In the genomic region with DNA sequence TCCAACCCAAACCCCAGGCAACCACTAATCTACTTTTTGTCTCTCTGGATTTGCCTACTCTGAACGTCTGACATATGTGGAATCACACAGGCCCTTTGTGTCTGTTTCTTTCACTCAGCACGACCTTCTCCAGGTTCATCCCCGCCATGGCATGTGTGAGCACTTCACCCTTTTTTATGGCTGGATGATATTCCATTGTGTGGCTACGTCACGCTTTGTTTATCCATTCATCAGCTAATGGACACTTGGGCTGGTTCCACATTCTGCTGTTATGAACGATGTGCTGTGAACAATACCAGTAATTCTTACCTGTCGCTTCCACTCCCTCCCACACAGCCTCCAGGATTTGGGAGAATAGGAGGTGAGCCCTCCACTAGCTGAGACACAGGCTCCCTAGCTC, we compare ENCODE assay signal across 11 mouse cellular contexts. TPM values are rescaled to one million over a fixed set of nuclear protein-coding genes. Genes with fewer than 3 reads are reported as not detected.
DNase-seq lines count a peak whose midpoint lies in the region; ATAC-seq and TF ChIP-seq lines count a peak whose summit lies in the region.
"Had no signal": no experiment of that assay in that cellular context is flagged by ENCODE, and none has a peak within 500 bp of the region (broad histone marks: within the 10 kb centered on the region; RNA-seq: fewer than 3 reads in every experiment).

No protein-coding gene starts in this region.

- 53% methylated on average over 7 of the region's 7 CpGs for WGBS in kidney, postnatal 0 days
- WGBS in kidney, adult 2 months, result 66% methylated on average over 7 of the region's 7 CpGs
- 50% methylated on average over 7 of the region's 7 CpGs for WGBS in embryonic facial prominence, embryonic 15.5 days

- H3K9me3 ChIP-seq in kidney, postnatal 0 days (replicated peaks; ENCODE audit: low read length), result no peaks in the 10 kb centered on the region
- H3K9me3 ChIP-seq in embryonic facial prominence, embryonic 15.5 days (replicated peaks), result no peaks in the 10 kb centered on the region; the same call in 1 of the 2 replicates

- H3K27ac ChIP-seq in gastrocnemius, adult 2 months, result peak overlapping the region; percentile 78; the same call in 1 of the 2 replicates
- peak overlapping the region; percentile 97; the same call in 1 of the 2 replicates for H3K27ac ChIP-seq in kidney, postnatal 0 days
- no peak overlapping the region for H3K27ac ChIP-seq in kidney, adult 2 months (ENCODE audit: insufficient read depth, low read depth, low read length)
- peak overlapping the region; percentile 97 for H3K27ac ChIP-seq in embryonic facial prominence, embryonic 15.5 days (replicated peaks)

- DNase-seq in gastrocnemius, adult 2 months, result peak; percentile 3
- no peak for DNase-seq in gastrocnemius, postnatal 10 days
- DNase-seq in kidney, postnatal 0 days (ENCODE audit: low spot score), result no peak
- no peak for DNase-seq in kidney, adult 2 months
- DNase-seq in lung, postnatal 36 days, result peak; percentile 52
- no peak for DNase-seq in spleen, postnatal 36 days (ENCODE audit: low spot score in 2 of 2)
- no peak for DNase-seq in layer of hippocampus, adult 18-20 months (ENCODE audit: low spot score in 2 of 2)
- DNase-seq: adrenal gland, postnatal 10 days; cerebellum, adult 8-10 months; layer of hippocampus, postnatal 36 days had no signal

- H3K4me3 ChIP-seq in gastrocnemius, adult 2 months, result peak overlapping the region; percentile 91; the same call in 1 of the 2 replicates
- 0 out of 2 replicates have a peak overlapping the region, but pooled peaks have one; percentile 81 for H3K4me3 ChIP-seq in kidney, postnatal 0 days (replicated peaks; ENCODE audit: low read depth, low read length)
- no peak overlapping the region for H3K4me3 ChIP-seq in kidney, adult 2 months (ENCODE audit: insufficient read depth, low read depth, low read length)
- H3K4me3 ChIP-seq in embryonic facial prominence, embryonic 15.5 days (replicated peaks), result peak overlapping the region; percentile 74; the same call in 1 of the 2 replicates

- peak overlapping the region; percentile 47; the same call in 1 of the 2 replicates for H3K9ac ChIP-seq in kidney, postnatal 0 days (ENCODE audit: low read depth, low read length)
- no peak overlapping the region for H3K9ac ChIP-seq in embryonic facial prominence, embryonic 15.5 days

- no peak for TF ChIP-seq CTCF in gastrocnemius, adult 2 months (IDR thresholded peaks at IDR 0.05)
- no peak for TF ChIP-seq CTCF in kidney, postnatal 0 days (IDR thresholded peaks at IDR 0.05; ENCODE audit: low read depth)
- no peak for TF ChIP-seq CTCF in kidney, adult 2 months (conservative IDR thresholded peaks at IDR 0.05; ENCODE audit: insufficient read depth, insufficient read length, low read depth, low read length)

- intact Hi-C loops in gastrocnemius, adult 2 months (cut with DNase I), result loop anchor here (2.0 kb wide), 1 partner anchor 17 kb away; no protein-coding TSS in a partner anchor

- peak overlapping the region; percentile 94 for H3K4me2 ChIP-seq in kidney, postnatal 0 days (ENCODE audit: low read length)
- peak overlapping the region; percentile 88 for H3K4me2 ChIP-seq in embryonic facial prominence, embryonic 15.5 days (replicated peaks)

- no peak for ATAC-seq in kidney, postnatal 0 days (replicated peaks; ENCODE audit: low FRiP score, low read depth)
- ATAC-seq in embryonic facial prominence, embryonic 15.5 days (ENCODE audit: insufficient number of reproducible peaks, low FRiP score, low TSS enrichment, low read depth), result no peak

- H3K27me3 ChIP-seq in kidney, postnatal 0 days (ENCODE audit: insufficient read depth, low read length), result no peaks in the 10 kb centered on the region
- no peaks in the 10 kb centered on the region for H3K27me3 ChIP-seq in kidney, adult 2 months (replicated peaks; ENCODE audit: control insufficient read depth, insufficient read depth, low read length)
- H3K27me3 ChIP-seq in embryonic facial prominence, embryonic 15.5 days, result no peaks in the 10 kb centered on the region

- peaks cover 23% of the 10 kb centered on the region for H3K4me1 ChIP-seq in kidney, postnatal 0 days (replicated peaks; ENCODE audit: insufficient read depth, low read length)
- H3K4me1 ChIP-seq in kidney, adult 2 months (ENCODE audit: control insufficient read depth, insufficient read depth, low read length), result peaks cover 3% of the 10 kb centered on the region; the same call in 1 of the 2 replicates
- H3K4me1 ChIP-seq in embryonic facial prominence, embryonic 15.5 days, result peaks cover 53% of the 10 kb centered on the region

- TF ChIP-seq POLR2A in kidney, adult 2 months (IDR thresholded peaks at IDR 0.05; ENCODE audit: low read depth, low read length), result no peak

- peaks cover 14% of the 10 kb centered on the region for H3K36me3 ChIP-seq in kidney, postnatal 0 days (ENCODE audit: insufficient read depth, low read length)
- H3K36me3 ChIP-seq in kidney, adult 2 months (ENCODE audit: control insufficient read depth, insufficient read depth, low read length), result no peaks in the 10 kb centered on the region
- peaks cover 30% of the 10 kb centered on the region for H3K36me3 ChIP-seq in embryonic facial prominence, embryonic 15.5 days

RNA-seq across cellular contexts. Expression of a gene that starts 5.8 kb away (rescaled TPM):
- total RNA-seq in gastrocnemius, adult 2 months (2021), result 1 to 10 TPM; 2.2 to 5.7 TPM
- total RNA-seq in gastrocnemius, postnatal 10 days (2021), result 1 to 10 TPM; 3.0 to 4.6 TPM
- polyA plus RNA-seq in kidney, postnatal 0 days (2015; fragmentation: Nextera tagmentation; extraction: Ambion mirVana), result 7.2 and 10.6 TPM in 2 replicates
- 15.9 and 22.8 TPM in 2 replicates for polyA plus RNA-seq in kidney, adult 2 months (2012; rRNA removed)
- 12.8 and 15.5 TPM in 2 replicates for polyA plus RNA-seq in embryonic facial prominence, embryonic 15.5 days (2015; fragmentation: Nextera tagmentation; extraction: Ambion mirVana)
- 1 to 10 TPM; 1.3 to 2.5 TPM for total RNA-seq in layer of hippocampus, adult 18-20 months (2021)

Comparison
In these comparisons a context has a peak if more than half of its experiments do, and no peak if none do; other contexts are left out.
1. DNase-seq: peak in gastrocnemius, adult 2 months (single experiment) and lung, postnatal 36 days (single experiment); none in gastrocnemius, postnatal 10 days (single experiment), kidney, postnatal 0 days (single experiment), kidney, adult 2 months (single experiment), spleen, postnatal 36 days (0 of 2) and layer of hippocampus, adult 18-20 months (0 of 2).